Mouse (Mus musculus) brain, embryonic 14.5 days (tissue): ENCODE data around the gene D11Wsu47e.

ENCODE experiments used
- CTCF ChIP-seq: fragments of 200-500 bp; IDR thresholded peaks from 2 replicates; pipeline ENCODE4 v1.5.1; 2012; ENCODE audit warnings: inconsistent platforms, mild to moderate bottlenecking, moderate library complexity, borderline replicate concordance; ENCODE audit not compliant: insufficient read depth, insufficient read length; ENCODE audit errors: extremely low read depth
- POLR2A ChIP-seq: fragments of 200-500 bp; IDR thresholded peaks from 2 replicates; pipeline ENCODE4 v1.6.1; 2012; ENCODE audit warnings: mild to moderate bottlenecking, inconsistent platforms, borderline replicate concordance; ENCODE audit not compliant: poor library complexity, insufficient read depth, insufficient read length, severe bottlenecking; ENCODE audit errors: extremely low read depth

GRCm38 (mm10) chr11:113690506-113690905, 6.3 kb downstream of the D11Wsu47e start:
- TF ChIP-seq POLR2A (no peak), CTCF (no peak)
